ENCODE assay signal across 8 mouse cellular contexts in the genomic region with DNA sequence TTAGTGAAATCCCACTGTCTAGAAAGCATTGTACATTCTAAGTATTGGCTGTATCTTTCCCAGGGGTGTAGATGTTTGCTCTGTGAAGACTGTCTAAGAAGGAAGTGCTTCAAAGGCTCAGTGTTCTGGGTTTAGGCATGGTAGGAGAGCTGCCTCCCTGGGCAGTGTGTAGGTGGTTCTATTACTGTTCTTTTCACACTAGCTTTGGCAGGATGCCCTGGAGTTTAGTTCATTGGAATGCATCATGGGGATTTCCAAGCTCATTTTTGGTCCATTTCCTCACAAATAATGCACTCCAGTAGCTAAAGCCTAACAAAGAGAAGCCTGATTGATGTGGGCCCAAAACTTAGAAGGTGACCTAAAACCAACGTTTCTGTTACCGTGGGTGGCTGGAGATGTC.
DNase-seq lines count a peak whose midpoint lies in the region; ATAC-seq and TF ChIP-seq lines count a peak whose summit lies in the region.

No protein-coding gene starts in this region.

- no peaks in the 10 kb centered on the region for H3K4me1 ChIP-seq in kidney, postnatal 0 days (replicated peaks; ENCODE audit: insufficient read depth, low read length)
- H3K4me1 ChIP-seq in kidney, embryonic 14.5 days (ENCODE audit: control insufficient read depth, insufficient read depth, low read length) = no peaks in the 10 kb centered on the region
- H3K4me1 ChIP-seq in hindbrain, embryonic 16.5 days (ENCODE audit: control insufficient read depth, insufficient read depth, low read depth, low read length) = no peaks in the 10 kb centered on the region

- H3K27ac ChIP-seq in kidney, postnatal 0 days = no peak overlapping the region
- H3K27ac ChIP-seq in kidney, embryonic 14.5 days (ENCODE audit: low read depth, low read length) = no peak overlapping the region
- H3K27ac ChIP-seq in hindbrain, embryonic 16.5 days (ENCODE audit: low read depth, low read length) = no peak overlapping the region

- peak; percentile 12 for DNase-seq in kidney, postnatal 0 days (ENCODE audit: low spot score)
- peak; percentile 78 for DNase-seq in brain, embryonic 14.5 days (ENCODE audit: low read depth)
- peak; percentile 32 to 51 for DNase-seq in frontal cortex, postnatal 14 days (ENCODE audit: low spot score in 2 of 2)
- DNase-seq in left cerebral cortex, postnatal 36 days (ENCODE audit: low spot score in 2 of 2) = peak; percentile 74 to 80
- DNase-seq in T-cell, adult 2 months (ENCODE audit: low spot score) = no peak

- no peak overlapping the region for H3K4me2 ChIP-seq in kidney, postnatal 0 days (ENCODE audit: low read length)
- H3K4me2 ChIP-seq in kidney, embryonic 14.5 days (replicated peaks; ENCODE audit: low read depth, low read length) = no peak overlapping the region
- H3K4me2 ChIP-seq in hindbrain, embryonic 16.5 days (ENCODE audit: low read length) = no peak overlapping the region

- H3K9ac ChIP-seq in kidney, postnatal 0 days (ENCODE audit: low read depth, low read length) = no peak overlapping the region
- no peak overlapping the region for H3K9ac ChIP-seq in kidney, embryonic 14.5 days (ENCODE audit: low read depth, low read length)
- no peak overlapping the region for H3K9ac ChIP-seq in hindbrain, embryonic 16.5 days (ENCODE audit: low read depth, low read length)

- H3K4me3 ChIP-seq in kidney, postnatal 0 days (replicated peaks; ENCODE audit: low read depth, low read length) = no peak overlapping the region
- no peak overlapping the region for H3K4me3 ChIP-seq in kidney, embryonic 14.5 days (ENCODE audit: low read length)
- H3K4me3 ChIP-seq in hindbrain, embryonic 16.5 days (ENCODE audit: low read length) = no peak overlapping the region

- WGBS in kidney, postnatal 0 days = 56% methylated on average over 2 of the region's 2 CpGs
- WGBS in kidney, embryonic 14.5 days = 79% methylated on average over 2 of the region's 2 CpGs
- 50% methylated on average over 2 of the region's 2 CpGs for WGBS in hindbrain, embryonic 16.5 days

- intact Hi-C loops in left cerebral cortex, postnatal 36 days (cut with DNase I) = loop anchor here (2.0 kb wide), 1 partner anchor 18 kb away; no protein-coding TSS in a partner anchor

- ATAC-seq in kidney, postnatal 0 days (replicated peaks; ENCODE audit: low FRiP score, low read depth) = no peak
- ATAC-seq in kidney, embryonic 14.5 days (ENCODE audit: low FRiP score, low TSS enrichment) = no peak
- no peak for ATAC-seq in hindbrain, embryonic 16.5 days
- ATAC-seq in erythroblast, adult 5-6 weeks (replicated peaks; ENCODE audit: low FRiP score, poor library complexity, severe bottlenecking) = no peak

- TF ChIP-seq CTCF in kidney, postnatal 0 days (IDR thresholded peaks at IDR 0.05; ENCODE audit: low read depth) = no peak
- TF ChIP-seq CTCF in brain, embryonic 14.5 days (IDR thresholded peaks at IDR 0.05; ENCODE audit: borderline replicate concordance, extremely low read depth, insufficient read depth, insufficient read length) = no peak

- no peaks in the 10 kb centered on the region for H3K27me3 ChIP-seq in kidney, postnatal 0 days (ENCODE audit: insufficient read depth, low read length)
- H3K27me3 ChIP-seq in kidney, embryonic 14.5 days (ENCODE audit: control insufficient read depth, insufficient read depth, low read length) = no peaks in the 10 kb centered on the region
- no peaks in the 10 kb centered on the region for H3K27me3 ChIP-seq in hindbrain, embryonic 16.5 days (replicated peaks; ENCODE audit: control insufficient read depth, insufficient read depth, low read length)

- no peak for TF ChIP-seq POLR2A in brain, embryonic 14.5 days (IDR thresholded peaks at IDR 0.05; ENCODE audit: borderline replicate concordance, extremely low read depth, insufficient read depth, insufficient read length, poor library complexity, severe bottlenecking)

- H3K9me3 ChIP-seq in kidney, postnatal 0 days (replicated peaks; ENCODE audit: low read length) = no peaks in the 10 kb centered on the region
- H3K9me3 ChIP-seq in kidney, embryonic 14.5 days (ENCODE audit: control insufficient read depth, low read length) = no peaks in the 10 kb centered on the region
- H3K9me3 ChIP-seq in hindbrain, embryonic 16.5 days (ENCODE audit: control insufficient read depth, low read length) = no peaks in the 10 kb centered on the region

- H3K36me3 ChIP-seq in kidney, postnatal 0 days (ENCODE audit: insufficient read depth, low read length) = no peaks in the 10 kb centered on the region
- H3K36me3 ChIP-seq in kidney, embryonic 14.5 days (ENCODE audit: control insufficient read depth, insufficient read depth, low read length) = no peaks in the 10 kb centered on the region
- no peaks in the 10 kb centered on the region for H3K36me3 ChIP-seq in hindbrain, embryonic 16.5 days (ENCODE audit: control insufficient read depth, insufficient read depth, low read length)
